Mouse (Mus musculus) heart, embryonic 12.5 days (tissue): ENCODE results near the gene Bad. TPM values are rescaled to one million over a fixed set of nuclear protein-coding genes. Genes with fewer than 3 reads are reported as not detected.

ENCODE experiments used
- ATAC-seq: fragments of 200-750 bp; cut with Nextera tagmentation; 2 replicates; pipeline ENCODE4 v1.8.0; 2017; ENCODE audit warnings: moderate TSS enrichment, moderate library complexity; ENCODE audit not compliant: insufficient number of reproducible peaks, low FRiP score
- H3K27ac ChIP-seq: fragments of 300-500 bp; sonication (generic); 2 replicates; pipeline ENCODE4 v1.5.1; 2016; ENCODE audit warnings: mild to moderate bottlenecking, moderate library complexity; ENCODE audit not compliant: poor library complexity, severe bottlenecking
- H3K27me3 ChIP-seq: fragments of 300-500 bp; sonication (generic); replicated peaks from 2 replicates; pipeline ENCODE4 v1.6.1; 2016; ENCODE audit warnings: mild to moderate bottlenecking, moderate library complexity
- H3K36me3 ChIP-seq: fragments of 300-500 bp; sonication (generic); 2 replicates; pipeline ENCODE4 v1.6.1; 2016; ENCODE audit warnings: mild to moderate bottlenecking, moderate library complexity
- H3K4me1 ChIP-seq: fragments of 300-500 bp; sonication (generic); replicated peaks from 2 replicates; pipeline ENCODE4 v1.6.1; 2016; ENCODE audit warnings: mild to moderate bottlenecking
- H3K4me2 ChIP-seq: fragments of 300-500 bp; sonication (generic); 2 replicates; pipeline ENCODE4 v1.6.1; 2016; ENCODE audit warnings: mild to moderate bottlenecking, moderate library complexity
- H3K4me3 ChIP-seq: fragments of 300-500 bp; sonication (generic); 2 replicates; pipeline ENCODE4 v1.5.1; 2016; ENCODE audit warnings: mild to moderate bottlenecking
- H3K9ac ChIP-seq: fragments of 300-500 bp; sonication (generic); 2 replicates; pipeline ENCODE4 v1.6.1; 2016; ENCODE audit warnings: mild to moderate bottlenecking, moderate library complexity
- H3K9me3 ChIP-seq: fragments of 300-500 bp; sonication (generic); replicated peaks from 2 replicates; pipeline ENCODE4 v1.6.1; 2016; ENCODE audit warnings: mild to moderate bottlenecking, moderate library complexity
- WGBS: fragments of 180-500 bp; shearing (Covaris S2); methylation state at CpG from one replicate; pipeline ENCODE4 v1.1.7; 2016; 5-methylcytosine and 5-hydroxymethylcytosine counted together
- polyA plus RNA-seq: library from polyadenylated mRNA; unstranded; fragments of >200 nt; fragmentation: Nextera tagmentation; extraction: Ambion mirVana; gene quantifications from 2 replicates; pipeline ENCODE4 v1.2.1, GENCODE M21; 2016

Gene Bad
- polyA plus RNA-seq, 1 experiment from 2014 or later = 54.5 TPM

DNA sequence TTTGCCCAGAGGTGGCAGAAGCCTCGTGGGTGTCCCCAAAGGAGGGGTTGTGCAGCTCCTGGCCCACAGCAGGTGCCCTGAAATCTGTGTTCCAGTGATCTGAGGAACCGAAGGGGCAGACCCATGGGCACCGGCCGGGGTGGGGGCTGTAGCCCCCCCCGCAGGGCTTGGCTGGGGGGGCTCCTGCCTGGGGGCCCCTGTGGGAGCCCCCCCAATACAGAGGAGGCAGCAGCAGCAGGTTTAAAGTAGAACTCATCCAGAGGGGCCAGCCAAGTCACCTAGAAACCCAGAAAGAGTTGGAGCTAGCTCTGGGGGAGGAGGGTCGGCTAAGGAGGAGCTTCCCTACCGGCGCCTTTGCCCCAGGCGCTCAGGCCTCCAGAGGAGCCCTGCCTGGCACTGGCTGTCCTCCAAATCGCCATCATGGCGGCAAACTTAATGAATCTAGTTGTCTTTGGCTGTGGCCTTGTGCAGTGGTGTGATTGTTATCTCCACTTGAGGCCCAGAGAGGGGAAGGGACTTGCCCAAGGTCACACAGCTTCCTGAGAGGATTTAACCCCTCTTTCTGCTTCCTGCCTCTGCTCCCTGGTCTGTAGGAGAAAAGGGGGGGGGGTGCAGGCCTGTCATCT, 28.9 kb downstream of the Bad start:
- WGBS = 21% methylated on average over 11 of the region's 11 CpGs
- H3K4me2 ChIP-seq = peak overlapping the region; percentile 81
- H3K27ac ChIP-seq = peak overlapping the region; percentile 65
- no peaks in the 10 kb centered on the region for H3K9me3 ChIP-seq
- H3K27me3 ChIP-seq = no peaks in the 10 kb centered on the region
- peak overlapping the region; percentile 30 for H3K9ac ChIP-seq
- peaks cover 12% of the 10 kb centered on the region for H3K36me3 ChIP-seq
- peak overlapping the region; percentile 63; the same call in 1 of the 2 replicates for H3K4me3 ChIP-seq
- H3K4me1 ChIP-seq = peaks cover 46% of the 10 kb centered on the region
- no peak for ATAC-seq

DNA sequence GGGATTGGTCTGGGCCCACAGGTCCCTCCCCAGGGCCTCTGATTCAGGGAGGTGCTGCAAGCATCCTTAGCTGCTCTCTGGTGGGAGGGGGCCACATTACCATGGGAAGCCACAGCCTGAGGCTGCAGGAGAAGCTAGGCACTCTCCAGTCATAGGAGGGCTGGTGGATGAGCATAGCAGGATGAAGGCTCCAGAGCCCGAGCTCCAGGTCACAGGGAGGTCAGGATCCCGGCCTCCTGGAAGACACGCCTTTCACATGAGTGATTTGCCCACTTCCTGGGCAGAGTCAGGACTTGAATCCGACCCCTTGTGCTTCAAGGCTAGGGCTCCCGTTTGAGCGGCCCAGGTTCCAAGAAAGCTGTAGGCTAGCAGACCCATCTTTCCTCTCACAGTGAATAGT, 30.0 kb downstream of the Bad start:
- Histone ChIP-seq H3K27ac (peak overlapping the region; percentile 65; the same call in 1 of the 2 replicates), H3K9me3 (no peaks in the 10 kb centered on the region), H3K9ac (peak overlapping the region; percentile 27; the same call in 1 of the 2 replicates), H3K36me3 (peaks cover 3% of the 10 kb centered on the region), H3K4me2 (0 out of 2 replicates have a peak overlapping the region, but pooled peaks have one; percentile 81), H3K27me3 (no peaks in the 10 kb centered on the region), H3K4me3 (no peak overlapping the region), H3K4me1 (peaks cover 56% of the 10 kb centered on the region)
- WGBS = 41% methylated on average over 6 of the region's 6 CpGs
- ATAC-seq = no peak

DNA sequence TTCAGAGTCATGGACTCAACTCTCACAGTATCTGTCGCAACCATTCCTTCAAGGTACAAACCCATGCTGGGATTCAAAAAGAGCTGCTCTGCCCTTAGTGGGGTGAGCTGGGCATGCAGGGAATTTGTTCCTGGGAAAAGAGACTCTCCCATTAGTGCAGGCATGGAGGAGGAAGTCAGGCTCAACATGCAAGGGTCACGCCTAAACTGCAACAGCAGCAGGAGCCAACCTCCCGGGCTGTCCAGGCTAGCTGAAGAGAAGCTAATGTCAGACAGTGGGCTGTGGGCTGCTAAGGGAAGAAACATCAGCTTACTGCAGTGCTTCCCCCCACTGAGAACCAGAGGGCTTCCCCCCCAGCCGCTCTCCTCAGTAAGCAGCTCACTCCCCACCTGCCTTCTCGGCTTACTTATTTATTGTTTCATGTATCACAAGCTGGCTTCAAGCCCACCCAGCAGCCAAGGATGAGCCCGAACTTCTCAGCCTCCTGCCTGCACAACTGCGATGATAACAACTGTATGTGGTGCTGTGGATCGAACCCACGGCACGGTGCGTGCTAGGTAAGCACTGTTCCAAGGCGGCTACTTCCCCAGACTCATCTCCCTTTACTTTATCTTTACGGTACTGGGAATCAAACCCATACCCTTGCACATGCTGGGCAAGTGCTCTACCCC, 30.7 kb downstream of the Bad start:
- 80% methylated on average over 13 of the region's 13 CpGs for WGBS
- peaks cover 62% of the 10 kb centered on the region for H3K4me1 ChIP-seq
- H3K9ac ChIP-seq = no peak overlapping the region

DNA sequence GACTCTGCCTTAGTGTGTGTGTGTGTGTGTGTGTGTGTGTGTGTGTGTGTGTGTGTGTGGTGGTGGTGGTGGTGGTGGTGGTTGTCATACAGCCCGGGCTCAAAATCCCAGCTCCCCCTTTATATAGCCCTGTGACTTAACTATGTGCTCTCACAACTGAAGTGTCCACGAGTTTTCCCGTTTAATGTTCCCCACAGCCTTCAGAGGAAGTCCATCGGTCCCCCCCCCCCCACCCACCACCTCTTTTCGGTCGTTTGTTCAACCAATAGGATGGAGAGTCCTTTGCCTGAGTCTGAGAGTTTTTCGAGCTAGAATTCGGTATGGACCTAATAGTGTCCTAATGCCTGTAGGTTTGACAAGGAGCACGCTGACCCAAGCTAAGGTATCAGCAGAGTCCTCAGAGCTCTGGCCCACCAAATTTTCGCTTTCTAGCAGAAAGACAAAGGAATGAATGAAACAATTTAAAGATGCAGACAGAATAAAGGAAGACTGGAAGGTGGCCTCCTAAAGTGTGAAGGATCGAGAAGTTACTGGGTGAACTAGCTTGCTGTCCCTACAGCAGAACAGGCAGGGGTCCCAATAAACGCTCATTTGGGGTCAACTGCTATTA, 32.0 kb downstream of the Bad start:
- Histone ChIP-seq H3K36me3 (peaks cover 21% of the 10 kb centered on the region), H3K4me1 (peaks cover 65% of the 10 kb centered on the region), H3K9me3 (no peaks in the 10 kb centered on the region), H3K4me3 (peak overlapping the region; percentile 86), H3K9ac (peak overlapping the region; percentile 66), H3K27ac (no peak overlapping the region), H3K4me2 (peak overlapping the region; percentile 92), H3K27me3 (no peaks in the 10 kb centered on the region)
- 38% methylated on average over 12 of the region's 12 CpGs for WGBS
- no peak for ATAC-seq

More for the DNA sequence above, 30.7 kb downstream of the Bad start:
- no peak overlapping the region for H3K4me3 ChIP-seq
- H3K4me2 ChIP-seq = no peak overlapping the region
- H3K27ac ChIP-seq = no peak overlapping the region
- no peak for ATAC-seq
- no peaks in the 10 kb centered on the region for H3K27me3 ChIP-seq
- H3K9me3 ChIP-seq = no peaks in the 10 kb centered on the region
- peaks cover 8% of the 10 kb centered on the region for H3K36me3 ChIP-seq

DNA sequence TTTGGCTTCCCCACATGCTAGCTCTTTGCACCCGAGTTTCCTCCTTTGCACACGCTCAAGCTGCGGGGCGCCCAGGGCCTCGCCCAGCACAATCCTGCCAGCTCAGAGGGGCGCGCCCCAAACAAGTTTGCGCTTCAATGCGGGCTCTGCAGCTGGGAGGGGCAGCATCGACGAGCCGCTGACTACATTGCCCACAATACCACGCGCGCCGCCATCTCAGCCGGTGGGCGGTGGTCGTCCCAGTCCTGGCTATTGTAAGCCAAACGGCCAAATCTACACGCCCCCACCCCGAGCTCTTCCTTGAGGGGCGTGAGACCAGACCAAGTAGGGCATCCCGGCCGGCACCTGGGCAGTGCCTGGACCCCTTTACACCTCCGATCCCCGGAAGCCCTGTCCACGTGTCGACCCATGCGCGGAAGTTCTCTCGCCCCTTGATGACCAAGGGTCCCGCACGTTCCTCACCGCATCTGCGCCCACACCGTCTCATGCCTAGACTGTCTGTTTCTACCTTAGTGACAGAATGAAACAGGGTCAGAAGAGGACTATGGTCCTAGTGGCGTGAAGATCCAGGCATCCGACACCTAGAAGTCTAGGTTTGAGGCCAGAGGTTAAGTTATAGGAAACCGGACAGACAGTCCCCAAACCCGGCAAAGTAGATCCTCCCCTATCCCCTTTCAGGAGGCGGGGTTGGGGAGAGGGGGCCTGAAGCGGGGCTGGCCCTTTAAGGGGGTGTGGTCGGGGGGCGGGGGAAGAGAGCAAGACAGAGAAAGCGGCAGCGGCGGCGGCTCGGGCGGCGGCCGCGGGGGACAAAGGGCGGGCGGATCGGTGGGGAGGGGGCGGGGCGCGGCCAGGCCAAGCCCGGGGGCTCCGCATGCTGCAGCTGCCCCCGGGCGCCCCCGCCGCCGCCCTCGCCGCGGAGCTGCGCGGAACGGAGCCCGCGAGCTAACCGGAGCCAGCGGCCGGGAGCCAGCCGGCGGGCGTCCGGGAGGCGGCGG, 32.8 kb downstream of the Bad start, which contains the start of gene Ppp1r14b:
Ppp1r14b (plus strand) TSS at position 758 of the 995 bp plus-strand sequence.
- Histone ChIP-seq H3K4me1 (peaks cover 65% of the 10 kb centered on the region), H3K36me3 (peaks cover 24% of the 10 kb centered on the region), H3K4me2 (peak within 1 kb of the TSS; percentile 92), H3K27me3 (no peaks in the 10 kb centered on the region), H3K9ac (peak within 1 kb of the TSS; percentile 92), H3K9me3 (no peaks in the 10 kb centered on the region), H3K27ac (peak within 1 kb of the TSS; percentile 94), H3K4me3 (peak within 1 kb of the TSS; percentile 86)
- ATAC-seq = peak; percentile 68
- WGBS = under 1% methylated on average over 68 of the region's 84 CpGs

DNA sequence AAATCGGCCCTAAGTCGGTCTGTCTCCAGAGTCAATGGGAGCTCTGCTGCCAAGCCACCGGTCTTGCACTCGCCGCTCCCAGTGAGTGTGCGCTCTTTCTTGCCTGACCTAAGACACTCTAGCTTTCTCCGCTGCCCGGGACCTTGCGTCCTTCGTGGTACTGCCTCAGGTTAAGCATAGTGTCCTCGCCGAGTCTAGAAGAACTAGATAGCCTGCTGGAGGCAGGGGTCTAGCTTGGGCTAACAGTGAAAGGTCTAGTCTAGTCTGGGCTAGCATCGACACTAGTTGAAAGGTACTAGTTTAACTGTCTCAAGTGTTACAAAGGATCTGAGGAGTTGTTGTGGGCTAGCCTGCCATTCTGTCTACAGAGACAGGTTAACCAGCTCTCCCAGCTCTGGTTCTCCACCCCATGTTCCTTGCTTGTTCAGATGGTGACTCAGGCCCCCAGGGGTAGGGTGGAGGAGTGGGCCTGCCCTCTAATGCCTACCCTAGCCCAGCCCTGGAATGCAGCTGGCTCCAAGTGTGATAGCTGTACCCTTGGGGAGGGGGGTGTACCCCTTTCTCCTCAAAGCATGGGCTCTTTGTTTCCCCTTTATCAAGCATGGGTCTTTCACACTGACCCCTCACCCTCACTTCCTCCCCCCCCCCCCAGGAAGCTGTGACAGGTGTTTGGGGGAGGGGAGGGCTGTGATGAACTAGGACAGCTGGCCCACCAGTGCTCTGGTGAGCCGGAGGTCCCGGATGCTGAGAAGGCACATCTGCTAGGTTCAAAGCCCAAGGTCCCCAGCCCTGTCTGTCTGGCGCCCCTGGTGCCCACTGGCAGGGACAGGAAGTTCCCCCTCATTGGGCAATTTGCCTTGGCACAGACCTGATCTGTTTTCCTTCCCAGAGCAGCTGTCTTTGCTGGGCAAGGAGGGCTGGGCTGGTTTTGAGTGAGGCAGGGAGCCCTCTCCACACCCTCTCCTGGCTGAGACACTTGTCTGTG, 34.2 kb downstream of the Bad start, which contains the start of gene Plcb3:
Plcb3 (minus strand) TSS at position 934 of the 985 bp plus-strand sequence.
- no peak for ATAC-seq
- Histone ChIP-seq H3K9ac (peak within 1 kb of the TSS; percentile 92), H3K4me3 (peak within 1 kb of the TSS; percentile 86), H3K4me2 (peak within 1 kb of the TSS; percentile 92), H3K36me3 (peaks cover 24% of the 10 kb centered on the region), H3K27ac (peak within 1 kb of the TSS; percentile 94), H3K27me3 (no peaks in the 10 kb centered on the region), H3K4me1 (peaks cover 55% of the 10 kb centered on the region), H3K9me3 (no peaks in the 10 kb centered on the region)
- WGBS = under 1% methylated on average over 16 of the region's 16 CpGs

DNA sequence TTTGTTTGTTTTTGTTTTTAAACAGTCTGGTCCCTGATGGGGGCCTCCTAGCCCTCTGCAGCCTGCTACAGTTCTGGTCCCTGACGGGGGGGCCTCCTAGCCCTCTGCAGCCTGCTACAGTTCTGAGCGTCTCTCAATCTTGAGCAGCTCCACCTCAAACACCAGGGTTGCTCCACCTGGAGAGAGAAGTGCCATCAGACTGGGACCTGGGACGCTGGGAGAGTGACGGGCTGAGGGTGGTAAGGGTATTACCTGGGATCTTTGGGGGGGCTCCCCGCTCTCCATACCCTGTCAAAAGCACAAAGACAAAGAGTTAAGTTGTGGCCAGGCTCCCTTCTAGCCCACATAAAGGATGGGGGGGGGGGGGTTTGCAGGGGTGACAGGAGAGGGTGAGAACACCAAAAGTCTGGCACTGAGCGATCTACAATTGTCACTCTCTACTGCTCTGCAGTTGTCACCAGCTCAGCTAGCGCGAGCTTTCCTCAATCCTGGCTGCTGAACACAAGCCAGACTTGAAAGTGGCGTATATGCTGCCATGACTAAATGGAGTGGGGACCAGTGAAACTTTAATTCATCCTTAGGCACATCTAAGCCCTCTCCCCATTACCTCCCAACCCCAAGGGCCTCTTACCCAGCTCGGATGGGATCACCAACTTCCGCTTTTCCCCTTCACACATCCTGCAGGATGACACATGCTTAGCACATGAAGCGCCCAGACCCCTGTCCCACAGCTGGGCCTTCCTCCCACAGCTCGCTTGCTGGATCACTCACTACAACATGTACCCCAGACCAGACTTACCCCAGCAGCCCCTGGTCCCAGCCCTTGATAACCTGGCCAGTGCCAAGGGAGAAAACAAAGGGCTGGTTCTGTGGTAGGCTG, 36.3 kb downstream of the Bad start:
- H3K27me3 ChIP-seq = no peaks in the 10 kb centered on the region
- 74% methylated on average over 13 of the region's 13 CpGs for WGBS
- peaks cover 38% of the 10 kb centered on the region for H3K36me3 ChIP-seq
- H3K9me3 ChIP-seq = no peaks in the 10 kb centered on the region
- ATAC-seq = no peak
- H3K4me2 ChIP-seq = peak overlapping the region; percentile 83
- H3K4me3 ChIP-seq = peak overlapping the region; percentile 4; the same call in 1 of the 2 replicates
- H3K4me1 ChIP-seq = peaks cover 51% of the 10 kb centered on the region
- peak overlapping the region; percentile 25; the same call in 1 of the 2 replicates for H3K27ac ChIP-seq
- peak overlapping the region; percentile 82 for H3K9ac ChIP-seq

DNA sequence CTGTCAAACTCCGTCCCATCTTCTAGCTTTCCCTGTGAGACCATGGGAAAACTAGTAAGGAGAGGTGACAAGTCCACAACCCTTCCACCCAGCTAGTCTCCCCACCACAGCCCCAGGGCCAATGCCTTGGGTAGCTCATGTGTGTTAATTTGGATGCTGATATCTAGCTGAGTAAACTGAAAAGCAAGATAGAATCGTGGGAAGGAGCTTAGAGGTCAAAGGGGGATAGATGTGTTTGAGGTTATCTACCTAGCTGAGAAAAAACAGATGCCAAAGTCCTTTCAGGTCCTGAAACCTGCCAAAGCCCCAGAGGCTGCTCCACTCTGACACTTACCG, 36.9 kb downstream of the Bad start:
- peak overlapping the region; percentile 69 for H3K4me3 ChIP-seq
- ATAC-seq = no peak
- H3K36me3 ChIP-seq = peaks cover 44% of the 10 kb centered on the region
- peaks cover 48% of the 10 kb centered on the region for H3K4me1 ChIP-seq
- H3K9me3 ChIP-seq = no peaks in the 10 kb centered on the region
- peak overlapping the region; percentile 95; the same call in 1 of the 2 replicates for H3K27ac ChIP-seq
- 28% methylated on average over 3 of the region's 3 CpGs for WGBS
- H3K27me3 ChIP-seq = no peaks in the 10 kb centered on the region
- H3K9ac ChIP-seq = peak overlapping the region; percentile 82
- H3K4me2 ChIP-seq = peak overlapping the region; percentile 83

DNA sequence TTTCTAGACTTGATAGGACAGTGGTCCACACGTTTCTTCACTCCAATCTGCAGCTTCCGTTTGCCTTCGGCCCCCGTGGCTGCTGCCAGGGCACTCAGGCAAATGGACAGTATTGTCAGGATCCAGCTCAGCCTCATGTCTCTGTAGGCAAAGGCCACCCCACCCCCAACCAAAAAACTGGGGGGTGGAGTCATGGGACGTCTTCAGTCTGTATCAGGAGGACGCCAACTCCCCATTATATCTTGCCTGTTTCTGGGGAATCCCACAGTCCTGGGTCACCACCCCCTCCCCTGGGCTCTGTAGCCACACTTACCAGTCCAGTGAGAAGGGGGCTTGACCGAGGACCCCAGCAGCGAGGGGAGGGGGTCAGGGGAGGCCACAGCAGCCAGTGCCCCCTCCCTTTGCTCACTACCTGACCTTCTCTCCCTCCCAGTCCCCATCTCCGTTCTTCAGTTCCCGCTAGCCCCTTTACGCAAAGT, 37.4 kb downstream of the Bad start:
- peak overlapping the region; percentile 95 for H3K27ac ChIP-seq
- H3K4me1 ChIP-seq = peaks cover 44% of the 10 kb centered on the region
- no peaks in the 10 kb centered on the region for H3K9me3 ChIP-seq
- no peak for ATAC-seq
- peak overlapping the region; percentile 69 for H3K4me3 ChIP-seq
- H3K9ac ChIP-seq = peak overlapping the region; percentile 82
- H3K27me3 ChIP-seq = no peaks in the 10 kb centered on the region
- 3% methylated on average over 11 of the region's 11 CpGs for WGBS
- peaks cover 48% of the 10 kb centered on the region for H3K36me3 ChIP-seq
- H3K4me2 ChIP-seq = peak overlapping the region; percentile 83
